Mouse (Mus musculus): ENCODE measurements around the gene Zfp775.

Gene Zfp775

GRCm38 (mm10) chr6:48601271-48602079 is at the start of gene Zfp775:
TSS of gene Zfp775 (plus strand) at chr6:48602063.
- DNase-seq (ENCODE audit: low spot score), result peak; percentile 95

DNA sequence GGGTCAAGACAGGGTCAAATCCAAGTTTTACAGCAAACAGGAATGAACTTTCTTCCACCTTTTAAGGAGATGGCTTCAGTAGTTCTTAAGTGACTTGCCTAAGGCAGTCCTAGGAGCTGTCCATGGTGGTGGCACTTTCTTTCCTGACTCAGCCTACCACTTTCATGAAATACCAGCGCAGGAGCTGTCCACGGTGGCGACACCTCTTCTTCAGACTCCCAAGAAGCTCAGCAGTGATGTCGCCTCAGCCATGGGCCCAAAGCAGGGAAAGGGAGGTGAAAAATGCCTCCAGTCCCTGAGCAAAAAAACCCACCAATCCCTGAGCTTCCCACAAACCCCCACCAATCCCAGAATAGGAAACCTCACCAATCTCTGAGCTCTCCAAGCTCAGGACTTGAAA is 48.9 kb upstream of the Zfp775 start:
- DNase-seq (ENCODE audit: low spot score), result peak; percentile 71

GRCm38 (mm10) chr6:48553819-48554218 is 48.0 kb upstream of the Zfp775 start:
- DNase-seq (ENCODE audit: low spot score), result no peak

- peak; percentile 88 for DNase-seq (ENCODE audit: low spot score)
These were observed 47.4 kb upstream of the Zfp775 start, which contains the start of gene Lrrc61 for GRCm38 (mm10) chr6:48554280-48555103. TSS of gene Lrrc61 (plus strand) at chr6:48554796.

DNA sequence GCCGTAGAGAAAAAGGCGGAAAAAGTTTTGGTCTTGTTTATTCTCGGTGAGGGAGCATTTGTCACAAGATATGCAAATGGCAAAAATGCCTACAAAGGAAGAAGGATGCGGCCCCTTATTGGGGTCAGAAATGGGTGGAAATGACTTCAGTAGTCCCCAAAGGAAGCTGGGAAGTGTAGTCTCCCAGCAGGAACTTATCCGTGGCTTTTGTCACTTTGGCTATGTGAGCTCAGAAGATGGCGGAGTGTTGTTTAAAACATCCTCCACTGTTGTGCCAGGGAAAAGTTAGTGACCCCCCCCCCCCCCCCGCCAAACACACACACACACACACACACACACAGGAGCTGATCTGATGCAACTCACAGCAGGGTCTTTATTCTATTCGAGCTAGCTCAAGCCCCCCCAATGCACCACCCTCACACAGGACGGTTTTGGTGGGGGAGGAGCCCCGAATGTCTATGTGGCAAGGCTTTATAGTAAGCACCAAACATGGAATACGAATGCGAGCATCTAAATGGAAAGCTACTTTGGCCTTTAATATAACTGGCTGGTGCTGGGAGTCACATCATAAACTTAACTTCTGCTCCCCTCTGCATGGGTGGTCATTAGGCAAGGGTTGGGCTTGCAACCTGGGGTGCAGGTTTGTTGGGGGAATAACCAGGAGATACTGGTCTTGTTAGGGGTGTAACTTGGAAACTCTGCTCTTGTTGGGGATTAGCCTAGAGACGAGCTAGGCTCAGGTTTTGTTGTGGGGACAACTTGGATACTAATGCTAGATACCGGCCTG is 46.6 kb upstream of the Zfp775 start:
- peak; percentile 58 for DNase-seq (ENCODE audit: low spot score)

- no peak for DNase-seq (ENCODE audit: low spot score)
These were observed 45.9 kb upstream of the Zfp775 start for GRCm38 (mm10) chr6:48555956-48556355.

DNA sequence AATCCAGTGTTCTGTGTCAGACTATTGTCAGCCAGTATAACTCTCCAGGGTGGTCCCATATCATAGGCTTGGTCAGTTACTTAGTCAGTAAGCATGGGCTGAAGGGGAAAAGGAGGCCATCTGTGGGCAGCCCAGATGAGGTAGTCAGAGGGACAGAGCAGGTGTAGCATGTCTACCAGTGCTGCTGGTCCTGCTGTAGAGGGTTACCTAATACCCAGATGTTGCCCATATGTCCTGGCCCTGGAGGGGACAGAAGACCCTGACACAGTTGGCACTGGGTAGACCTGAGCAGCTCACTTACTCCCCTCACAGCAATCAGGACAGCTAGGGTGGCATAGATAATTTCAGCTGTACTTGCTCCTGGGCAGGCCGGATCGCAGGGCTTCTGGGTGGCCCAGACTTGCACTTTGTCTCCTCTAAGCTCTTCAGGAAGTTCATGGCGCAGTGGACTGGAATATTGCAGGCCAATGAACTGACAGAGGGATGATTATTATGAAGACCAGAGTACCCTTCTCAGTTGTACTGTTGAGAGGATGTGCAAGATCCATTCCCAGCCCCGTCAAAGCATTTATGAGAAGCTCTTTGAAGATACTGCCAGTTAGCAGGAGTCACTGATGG is 36.1 kb upstream of the Zfp775 start:
- no peak for DNase-seq (ENCODE audit: low spot score)

DNA sequence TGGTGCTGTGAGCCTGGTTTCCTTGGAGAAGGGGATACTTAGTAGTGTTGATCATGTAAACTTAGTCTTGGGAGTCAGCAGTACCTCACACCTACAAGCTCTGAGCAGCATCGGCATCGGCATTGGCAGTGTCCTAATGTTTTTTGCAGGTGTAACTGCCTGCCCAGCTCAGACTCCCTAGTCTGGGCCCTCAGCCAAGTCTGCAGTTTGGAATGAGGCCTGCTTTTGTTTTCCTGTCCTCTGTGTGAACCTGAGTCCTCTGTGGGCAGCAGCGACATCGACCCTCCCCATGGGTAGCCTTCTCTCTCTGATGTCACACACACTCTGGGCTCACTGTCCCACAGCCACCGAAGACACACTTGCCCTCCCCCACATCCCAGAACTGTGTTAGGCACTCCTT is 35.6 kb upstream of the Zfp775 start:
- DNase-seq (ENCODE audit: low spot score), result peak; percentile 36

- DNase-seq (ENCODE audit: low spot score), result peak; percentile 44
These were observed 33.6 kb upstream of the Zfp775 start for GRCm38 (mm10) chr6:48568036-48568984.

DNA sequence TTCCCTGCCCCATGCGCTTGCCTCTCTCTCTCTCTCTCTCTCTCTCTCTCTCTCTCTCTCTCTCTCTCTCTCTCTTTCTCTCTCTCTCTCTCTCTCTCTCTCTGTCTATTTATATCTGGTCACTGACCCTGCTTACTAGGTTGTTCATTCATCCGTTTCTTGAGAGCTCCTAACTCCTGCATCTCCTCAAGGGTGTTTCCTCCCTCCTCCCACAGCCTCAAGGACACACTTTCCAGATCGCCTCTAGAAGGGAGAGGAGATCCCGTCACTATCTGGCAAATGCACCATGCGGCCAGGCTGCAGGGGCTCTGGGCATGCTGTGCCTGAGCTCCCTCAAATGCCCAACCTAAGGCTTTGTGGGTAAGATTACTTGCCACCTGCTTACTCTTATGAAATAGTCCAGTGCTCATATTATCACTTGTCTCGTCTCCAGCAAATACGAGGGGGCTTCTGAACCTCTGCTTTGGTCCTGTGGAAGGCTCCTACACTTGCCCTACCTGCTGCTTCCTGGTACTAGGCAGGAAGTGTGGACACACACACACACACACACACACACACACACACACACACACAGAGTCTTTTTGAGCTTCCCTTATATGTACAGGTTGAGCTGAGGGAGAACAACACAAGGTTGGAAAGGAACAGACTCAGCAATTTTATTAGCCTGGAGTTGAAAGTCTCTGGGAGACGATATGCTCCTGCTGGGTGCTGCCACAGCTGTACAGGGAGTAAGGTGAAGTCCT is 32.6 kb upstream of the Zfp775 start:
- no peak for DNase-seq (ENCODE audit: low spot score)

DNA sequence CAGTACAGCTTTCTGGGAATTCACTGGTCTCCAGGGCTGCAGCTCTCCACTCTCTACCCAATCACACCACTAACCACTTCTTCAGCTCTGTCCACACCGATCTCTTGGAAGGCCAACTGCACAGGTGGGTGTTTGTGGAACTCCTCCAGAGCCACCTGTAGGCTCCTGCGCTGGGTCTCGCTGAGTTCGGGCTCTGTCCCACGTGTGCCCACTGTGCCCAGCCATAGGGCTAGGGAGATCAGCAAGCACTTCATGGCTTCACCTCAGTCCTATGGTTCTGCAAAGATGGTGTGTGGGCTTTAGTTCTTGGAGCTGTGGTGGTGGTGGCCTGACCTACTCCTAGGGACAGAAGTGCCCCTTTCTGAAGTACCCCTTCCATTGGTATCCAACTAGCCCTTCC is 29.8 kb upstream of the Zfp775 start:
- DNase-seq (ENCODE audit: low spot score), result no peak

- peak; percentile 49 for DNase-seq (ENCODE audit: low spot score)
These were observed 29.2 kb upstream of the Zfp775 start, which contains the start of gene Rarres2 for GRCm38 (mm10) chr6:48572572-48573061. TSS of gene Rarres2 (minus strand) at chr6:48572789.

- no peak for DNase-seq (ENCODE audit: low spot score)
These were observed 28.6 kb upstream of the Zfp775 start for GRCm38 (mm10) chr6:48573280-48573679.

GRCm38 (mm10) chr6:48573981-48574380 is 27.9 kb upstream of the Zfp775 start:
- DNase-seq (ENCODE audit: low spot score), result no peak

GRCm38 (mm10) chr6:48578736-48579135 is 23.1 kb upstream of the Zfp775 start:
- DNase-seq (ENCODE audit: low spot score), result no peak

DNA sequence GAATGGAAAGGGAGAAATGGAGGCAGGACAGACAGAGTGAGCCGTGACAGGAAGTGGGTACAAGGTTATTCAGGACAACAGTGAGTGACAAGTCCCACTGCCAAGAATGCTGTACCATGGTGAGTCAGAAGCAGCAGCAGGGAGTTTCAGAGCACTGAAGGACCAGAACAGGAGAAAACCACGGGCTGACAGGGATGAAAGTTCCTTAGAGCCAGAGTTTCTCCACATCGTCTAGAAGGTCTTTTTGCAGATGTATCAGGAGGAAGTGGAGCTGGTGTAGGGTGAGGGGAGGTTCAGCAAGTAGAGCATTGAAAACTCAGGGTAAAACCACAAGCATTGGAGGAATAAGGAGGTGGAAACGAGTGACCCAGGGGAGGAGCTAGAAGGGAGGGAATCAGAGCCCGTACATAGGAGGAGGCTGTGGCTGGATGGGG is 22.6 kb upstream of the Zfp775 start:
- no peak for DNase-seq (ENCODE audit: low spot score)

- DNase-seq (ENCODE audit: low spot score), result no peak
These were observed 20.6 kb upstream of the Zfp775 start for GRCm38 (mm10) chr6:48581257-48581656.

GRCm38 (mm10) chr6:48582037-48582436 is 19.8 kb upstream of the Zfp775 start:
- DNase-seq (ENCODE audit: low spot score), result no peak

- DNase-seq (ENCODE audit: low spot score), result no peak
These were observed 12.6 kb upstream of the Zfp775 start, which contains the start of gene Gm45021 for GRCm38 (mm10) chr6:48589194-48589750. TSS of gene Gm45021 (plus strand) at chr6:48589610.

All from testis, postnatal 14 days (tissue).